Mouse (Mus musculus) forebrain, embryonic 15.5 days (tissue): ENCODE results near the gene Nrm. TPM values are rescaled to one million over a fixed set of nuclear protein-coding genes. Genes with fewer than 3 reads are reported as not detected.

Experiments used
- ATAC-seq: fragments of 200-750 bp; cut with Nextera tagmentation; replicated peaks from 2 replicates; pipeline ENCODE4 v1.8.0; 2017; ENCODE audit warnings: mild to moderate bottlenecking, moderate TSS enrichment, moderate library complexity
- H3K27ac ChIP-seq: fragments of 300-500 bp; sonication (generic); replicated peaks from 2 replicates; pipeline ENCODE4 v1.5.1; 2015; ENCODE audit warnings: mild to moderate bottlenecking, inconsistent platforms
- H3K27me3 ChIP-seq: fragments of 300-500 bp; sonication (generic); 2 replicates; pipeline ENCODE4 v1.6.1; 2015; ENCODE audit warnings: inconsistent platforms
- H3K36me3 ChIP-seq: fragments of 300-500 bp; sonication (generic); 2 replicates; pipeline ENCODE4 v1.6.1; 2015; ENCODE audit warnings: mild to moderate bottlenecking, inconsistent platforms
- H3K4me1 ChIP-seq: fragments of 300-500 bp; sonication (generic); 2 replicates; pipeline ENCODE4 v1.6.1; 2015; ENCODE audit warnings: inconsistent platforms
- H3K4me2 ChIP-seq: fragments of 300-500 bp; sonication (generic); replicated peaks from 2 replicates; pipeline ENCODE4 v1.6.1; 2015; ENCODE audit warnings: mild to moderate bottlenecking, inconsistent platforms
- H3K4me3 ChIP-seq: fragments of 300-500 bp; sonication (generic); 2 replicates; pipeline ENCODE4 v1.5.1; 2015; ENCODE audit warnings: mild to moderate bottlenecking, inconsistent platforms
- H3K9ac ChIP-seq: fragments of 300-500 bp; sonication (generic); replicated peaks from 2 replicates; pipeline ENCODE4 v1.6.1; 2015; ENCODE audit warnings: mild to moderate bottlenecking, inconsistent platforms
- H3K9me3 ChIP-seq: fragments of 300-500 bp; sonication (generic); 2 replicates; pipeline ENCODE4 v1.6.1; 2016; ENCODE audit warnings: inconsistent platforms
- WGBS: fragments of 180-500 bp; shearing (Covaris S2); methylation state at CpG from one replicate; pipeline ENCODE4 v1.1.7; 2015; ENCODE audit warnings: mixed read lengths; 5-methylcytosine and 5-hydroxymethylcytosine counted together
- polyA plus RNA-seq: library from polyadenylated mRNA; unstranded; fragments of >200 nt; fragmentation: Nextera tagmentation; extraction: Ambion mirVana; gene quantifications from 2 replicates; pipeline ENCODE4 v1.2.1, GENCODE M21; 2015

Nrm gene
- polyA plus RNA-seq, 1 experiment from 2014 or later: 24.5 TPM

GRCm38 (mm10) chr17:35822564-35822963 is 38.6 kb upstream of the Nrm start:
- H3K27me3 ChIP-seq: no peaks in the 10 kb centered on the region; the same call in 1 of the 2 replicates
- H3K4me3 ChIP-seq: peak overlapping the region; percentile 86
- peak; percentile 33; the same call in 1 of the 2 replicates for ATAC-seq
- no peaks in the 10 kb centered on the region for H3K9me3 ChIP-seq
- 3% methylated on average over 11 of the region's 11 CpGs for WGBS
- H3K4me1 ChIP-seq: peaks cover 33% of the 10 kb centered on the region
- H3K9ac ChIP-seq: peak overlapping the region; percentile 80
- peak overlapping the region; percentile 86 for H3K4me2 ChIP-seq
- peaks cover 17% of the 10 kb centered on the region for H3K36me3 ChIP-seq
- H3K27ac ChIP-seq: peak overlapping the region; percentile 90

- Histone ChIP-seq H3K4me2 (peak within 1 kb of the TSS; percentile 86), H3K9ac (peak within 1 kb of the TSS; percentile 80), H3K36me3 (peaks cover 20% of the 10 kb centered on the region), H3K27me3 (no peaks in the 10 kb centered on the region; the same call in 1 of the 2 replicates), H3K4me1 (peaks cover 33% of the 10 kb centered on the region), H3K4me3 (peak within 1 kb of the TSS; percentile 86), H3K9me3 (no peaks in the 10 kb centered on the region), H3K27ac (peak within 1 kb of the TSS; percentile 90)
- WGBS: under 1% methylated on average over 44 of the region's 47 CpGs
- peak; percentile 92 for ATAC-seq
Observed at GRCm38 (mm10) chr17:35822964-35823937, 37.9 kb upstream of the Nrm start, which contains the start of gene Flot1. Gene Flot1 (plus strand): TSS chr17:35823230.

- Histone ChIP-seq H3K4me3 (peak overlapping the region; percentile 86), H3K27ac (no peak overlapping the region; the same call in 1 of the 2 replicates)
Observed at GRCm38 (mm10) chr17:35824402-35824801, 36.7 kb upstream of the Nrm start.

GRCm38 (mm10) chr17:35825109-35825850 is 35.8 kb upstream of the Nrm start:
- Histone ChIP-seq H3K4me1 (peaks cover 41% of the 10 kb centered on the region), H3K9ac (no peak overlapping the region), H3K4me3 (no peak overlapping the region), H3K27me3 (no peaks in the 10 kb centered on the region; the same call in 1 of the 2 replicates), H3K9me3 (no peaks in the 10 kb centered on the region), H3K27ac (no peak overlapping the region), H3K4me2 (no peak overlapping the region), H3K36me3 (peaks cover 25% of the 10 kb centered on the region)
- WGBS: 89% methylated on average over 13 of the region's 13 CpGs
- no peak for ATAC-seq

More at GRCm38 (mm10) chr17:35824402-35824801, 36.7 kb upstream of the Nrm start:
- 68% methylated on average over 7 of the region's 7 CpGs for WGBS
- Histone ChIP-seq H3K9me3 (no peaks in the 10 kb centered on the region), H3K4me1 (peaks cover 33% of the 10 kb centered on the region), H3K9ac (peak overlapping the region; percentile 80; the same call in 1 of the 2 replicates), H3K36me3 (peaks cover 25% of the 10 kb centered on the region), H3K4me2 (peak overlapping the region; percentile 86; the same call in 1 of the 2 replicates), H3K27me3 (no peaks in the 10 kb centered on the region; the same call in 1 of the 2 replicates)
- no peak for ATAC-seq

- under 1% methylated on average over 21 of the region's 21 CpGs for WGBS
Observed at GRCm38 (mm10) chr17:35829737-35830136, 31.4 kb upstream of the Nrm start.

GRCm38 (mm10) chr17:35832400-35833238 is 28.5 kb upstream of the Nrm start:
- no peak overlapping the region for H3K4me2 ChIP-seq
- WGBS: 64% methylated on average over 8 of the region's 8 CpGs
- H3K27ac ChIP-seq: peak overlapping the region; percentile 7; the same call in 1 of the 2 replicates
- no peak for ATAC-seq
- no peak overlapping the region for H3K9ac ChIP-seq
- H3K4me1 ChIP-seq: peaks cover 51% of the 10 kb centered on the region
- H3K27me3 ChIP-seq: no peaks in the 10 kb centered on the region
- no peak overlapping the region for H3K4me3 ChIP-seq
- H3K36me3 ChIP-seq: peaks cover 61% of the 10 kb centered on the region
- H3K9me3 ChIP-seq: no peaks in the 10 kb centered on the region

More at GRCm38 (mm10) chr17:35829737-35830136, 31.4 kb upstream of the Nrm start:
- no peak overlapping the region for H3K9ac ChIP-seq
- H3K27me3 ChIP-seq: no peaks in the 10 kb centered on the region
- peaks cover 64% of the 10 kb centered on the region for H3K36me3 ChIP-seq
- ATAC-seq: peak; percentile 65
- 0 out of 2 replicates have a peak overlapping the region, but pooled peaks have one; percentile 3 for H3K4me2 ChIP-seq
- no peaks in the 10 kb centered on the region for H3K9me3 ChIP-seq
- peak overlapping the region; percentile 14 for H3K4me3 ChIP-seq
- H3K27ac ChIP-seq: peak overlapping the region; percentile 20; the same call in 1 of the 2 replicates
- H3K4me1 ChIP-seq: peaks cover 34% of the 10 kb centered on the region

- Histone ChIP-seq H3K4me3 (no peak overlapping the region), H3K4me1 (peaks cover 51% of the 10 kb centered on the region), H3K4me2 (peak overlapping the region; percentile 77; the same call in 1 of the 2 replicates), H3K27ac (peak overlapping the region; percentile 7; the same call in 1 of the 2 replicates), H3K9ac (no peak overlapping the region), H3K36me3 (peaks cover 59% of the 10 kb centered on the region), H3K27me3 (no peaks in the 10 kb centered on the region), H3K9me3 (no peaks in the 10 kb centered on the region)
- WGBS: 21% methylated on average over 5 of the region's 5 CpGs
- no peak for ATAC-seq
Observed at GRCm38 (mm10) chr17:35833239-35833751, 27.8 kb upstream of the Nrm start.

- Histone ChIP-seq H3K4me2 (peak overlapping the region; percentile 77), H3K4me1 (peaks cover 54% of the 10 kb centered on the region), H3K27ac (0 out of 2 replicates have a peak overlapping the region, but pooled peaks have one; percentile 15), H3K36me3 (peaks cover 54% of the 10 kb centered on the region), H3K9me3 (no peaks in the 10 kb centered on the region), H3K4me3 (no peak overlapping the region; the same call in 1 of the 2 replicates), H3K9ac (0 out of 2 replicates have a peak overlapping the region, but pooled peaks have one; percentile 1), H3K27me3 (no peaks in the 10 kb centered on the region)
- no peak for ATAC-seq
- WGBS: 54% methylated on average over 5 of the region's 5 CpGs
Observed at GRCm38 (mm10) chr17:35833894-35834293, 27.2 kb upstream of the Nrm start.

GRCm38 (mm10) chr17:35834696-35835422 is 26.3 kb upstream of the Nrm start:
- ATAC-seq: no peak
- Histone ChIP-seq H3K4me2 (peak overlapping the region; percentile 77), H3K9me3 (no peaks in the 10 kb centered on the region), H3K27ac (0 out of 2 replicates have a peak overlapping the region, but pooled peaks have one; percentile 97), H3K4me1 (peaks cover 57% of the 10 kb centered on the region), H3K9ac (peak overlapping the region; percentile 95), H3K27me3 (no peaks in the 10 kb centered on the region), H3K4me3 (peak overlapping the region; percentile 81), H3K36me3 (peaks cover 54% of the 10 kb centered on the region)
- 73% methylated on average over 26 of the region's 26 CpGs for WGBS

- 69% methylated on average over 26 of the region's 26 CpGs for WGBS
- Histone ChIP-seq H3K27me3 (no peaks in the 10 kb centered on the region), H3K27ac (peak overlapping the region; percentile 97), H3K4me2 (peak overlapping the region; percentile 77), H3K4me3 (peak overlapping the region; percentile 81), H3K36me3 (peaks cover 51% of the 10 kb centered on the region), H3K9ac (peak overlapping the region; percentile 95), H3K9me3 (no peaks in the 10 kb centered on the region), H3K4me1 (peaks cover 54% of the 10 kb centered on the region)
- no peak for ATAC-seq
Observed at GRCm38 (mm10) chr17:35835424-35836140, 25.5 kb upstream of the Nrm start.
